Mouse (Mus musculus): ENCODE measurements at regions not wholly inside any gene's neighbourhood (a gene's known extent, or its start where the extent isn't known, plus 50 kb on each side); places are given as distances from the start of the nearest gene placed in this dataset.

GRCm38 (mm10) chr8:12151679-12152078, 126.9 kb upstream of the A230072I06Rik start:
- no peak for DNase-seq

- no peak for DNase-seq
These were observed 125.8 kb upstream of the A230072I06Rik start for GRCm38 (mm10) chr8:12152825-12153224.

DNA sequence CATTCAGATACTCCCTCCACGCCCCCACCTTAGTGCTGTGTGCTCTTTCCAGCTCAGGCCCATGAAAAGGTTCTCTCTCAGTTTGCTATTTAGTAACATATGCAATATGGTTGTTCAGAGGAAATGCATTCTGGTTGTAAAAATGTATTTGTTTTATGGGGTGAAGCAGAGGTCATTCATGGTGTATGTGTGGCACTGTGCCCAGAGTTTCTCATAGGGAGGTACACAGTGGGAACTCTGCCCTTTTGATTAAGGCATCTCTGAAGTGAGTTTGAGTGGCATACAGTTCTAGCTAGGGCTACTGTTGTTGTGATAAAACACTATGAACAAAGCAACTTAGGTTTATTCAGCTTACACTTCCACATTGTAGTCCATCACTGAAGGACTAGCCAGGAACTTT, 121.7 kb upstream of the A230072I06Rik start:
- DNase-seq: no peak

DNA sequence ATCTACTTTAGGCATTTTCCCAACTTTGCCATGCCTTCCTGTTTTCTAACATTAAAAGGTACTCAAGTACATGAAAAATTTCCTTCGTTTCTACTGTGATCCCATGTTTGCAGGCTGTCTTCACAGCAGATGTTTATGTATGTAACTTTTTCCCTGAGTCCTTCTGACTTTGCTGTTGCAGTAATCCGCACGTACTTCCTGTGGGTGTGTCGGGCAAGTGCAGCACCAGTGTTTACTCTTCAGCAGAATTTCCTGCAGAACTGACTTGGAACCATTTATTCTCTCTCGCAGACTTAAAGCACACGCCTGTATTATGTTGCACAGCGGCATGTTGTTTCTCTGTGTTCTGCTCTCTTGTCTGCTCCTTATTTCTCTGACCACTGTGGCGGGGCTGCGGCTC, 120.4 kb upstream of the A230072I06Rik start:
- no peak for DNase-seq

DNA sequence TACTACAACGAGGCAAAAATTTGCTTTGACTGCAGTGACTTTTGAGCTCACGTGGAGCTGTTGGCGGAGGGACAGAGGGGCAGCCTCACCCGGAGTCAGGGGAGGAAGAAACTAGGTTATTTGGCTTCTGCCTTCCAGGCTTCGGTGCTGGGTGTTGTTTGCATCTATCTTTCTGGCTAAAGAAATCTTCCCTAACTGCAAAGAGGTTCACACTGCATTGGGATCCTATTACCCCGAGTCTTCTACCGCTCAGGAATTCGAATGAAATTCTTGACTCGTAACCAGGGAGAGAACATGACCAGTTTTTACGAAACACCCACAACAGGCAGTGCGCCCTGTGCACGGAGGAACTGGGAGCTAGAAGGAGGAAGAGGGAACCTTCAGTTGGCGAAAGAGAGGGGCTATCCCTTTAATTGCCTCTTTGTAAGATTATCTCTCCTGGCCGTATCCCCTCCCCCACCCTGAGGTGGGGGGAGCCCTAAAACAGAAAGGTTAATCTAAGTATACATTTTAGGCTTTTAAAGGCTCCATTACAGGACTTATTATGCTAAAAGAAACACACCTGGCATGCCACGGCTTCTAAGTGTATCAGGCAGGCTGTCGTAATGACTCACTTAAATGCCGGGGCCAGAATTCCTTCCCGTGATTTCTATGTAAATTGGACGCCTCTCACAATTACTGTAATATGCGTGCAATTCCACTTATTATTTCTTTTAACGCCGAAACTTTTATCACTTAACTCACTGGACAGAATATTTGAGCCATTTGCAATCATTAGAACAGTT, 115.5 kb upstream of the A230072I06Rik start:
- no peak for DNase-seq

DNA sequence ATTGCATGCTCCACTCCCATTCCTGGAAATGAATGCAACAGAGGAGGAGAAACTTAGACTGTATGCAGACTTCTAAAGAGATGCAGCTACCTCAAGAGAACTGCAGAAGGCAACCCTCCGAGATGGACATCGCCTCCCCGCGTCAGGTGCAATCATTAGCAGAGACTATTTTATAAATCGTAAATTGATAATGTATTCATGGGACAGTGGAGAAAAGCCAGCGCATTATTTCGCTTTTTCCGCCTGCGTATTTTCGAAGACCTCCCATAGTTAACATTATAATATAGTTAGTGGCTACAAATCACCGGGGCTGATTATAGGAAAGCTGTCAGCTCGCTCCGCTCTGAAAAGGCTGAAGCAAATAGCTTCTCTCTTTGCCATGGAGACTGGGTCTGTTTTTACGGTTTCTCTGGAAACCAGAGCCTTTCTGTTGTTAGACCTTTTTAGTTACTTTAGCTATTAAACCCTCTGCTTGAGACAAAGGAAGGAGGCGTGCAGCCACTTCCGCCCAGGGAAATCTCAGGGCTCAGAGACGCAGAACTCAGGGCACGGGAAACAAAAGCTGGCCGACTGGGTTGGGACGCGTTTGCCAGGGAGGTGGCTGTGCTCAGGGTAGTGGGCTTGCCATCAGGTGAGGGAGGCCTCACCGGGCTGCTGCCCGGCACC, 113.0 kb upstream of the A230072I06Rik start:
- no peak for DNase-seq

DNA sequence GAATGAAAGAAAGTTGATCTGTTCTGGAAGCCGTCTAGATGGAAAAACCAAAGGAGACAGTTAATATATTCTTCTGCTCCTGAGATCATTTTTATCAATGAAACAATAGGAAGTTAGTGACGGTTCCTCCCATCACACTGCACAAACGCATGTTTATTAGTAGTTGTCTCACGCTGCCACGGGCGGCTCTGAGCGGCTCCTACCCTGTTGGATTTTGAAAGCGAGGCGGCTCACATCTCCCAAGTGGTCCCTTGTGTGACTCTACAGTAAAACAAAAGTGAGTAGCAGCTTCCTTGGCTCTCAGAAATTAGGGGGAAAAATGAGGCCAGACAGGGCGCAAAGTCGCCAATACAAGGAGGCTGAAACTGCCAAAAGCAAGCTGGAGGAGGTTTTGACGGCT, 106.8 kb upstream of the A230072I06Rik start:
- no peak for DNase-seq

DNA sequence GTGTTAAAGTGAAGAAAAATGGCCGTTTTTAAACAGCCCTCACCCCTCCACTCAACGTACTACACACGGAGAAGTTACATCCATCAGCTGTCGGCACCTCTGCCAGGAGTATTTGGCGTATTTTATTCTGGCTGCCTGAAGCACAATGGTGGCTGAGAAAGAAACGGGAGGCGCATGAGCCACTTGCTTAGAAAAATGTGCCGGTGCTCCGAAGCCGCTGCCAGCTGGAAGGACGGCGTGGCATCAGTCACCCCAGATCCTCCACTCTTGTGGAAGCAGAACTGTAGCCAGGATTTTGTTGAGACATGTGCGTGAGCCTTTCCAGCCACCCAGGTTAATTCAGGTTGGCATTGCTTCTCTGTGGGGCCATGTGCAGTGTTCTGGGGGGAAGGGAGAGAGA, 103.1 kb upstream of the A230072I06Rik start:
- no peak for DNase-seq

- DNase-seq: no peak
These were observed 94.0 kb upstream of the A230072I06Rik start for GRCm38 (mm10) chr8:12184666-12185065.

- no peak for DNase-seq
These were observed 91.3 kb upstream of the A230072I06Rik start for GRCm38 (mm10) chr8:12187366-12187765.

DNA sequence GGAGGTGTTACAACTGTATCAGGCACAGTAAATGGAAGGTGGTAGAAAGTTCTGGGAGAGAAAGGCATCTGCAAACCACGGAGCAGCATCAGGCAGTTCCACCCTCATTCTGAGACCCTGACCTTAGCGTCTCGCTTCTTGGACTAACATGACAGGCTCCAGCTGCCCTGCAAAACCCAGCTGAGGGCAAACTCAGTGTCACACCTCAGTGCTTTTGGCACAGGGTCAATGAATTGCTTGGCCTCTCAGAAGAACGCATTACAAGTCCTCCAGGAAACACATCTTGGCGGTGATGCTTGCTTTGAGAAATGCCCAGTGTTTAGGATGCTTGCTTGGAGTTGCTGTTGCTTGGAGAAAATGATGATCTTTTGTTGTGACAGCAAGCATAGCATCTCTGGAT, 90.2 kb upstream of the A230072I06Rik start:
- DNase-seq: no peak

DNA sequence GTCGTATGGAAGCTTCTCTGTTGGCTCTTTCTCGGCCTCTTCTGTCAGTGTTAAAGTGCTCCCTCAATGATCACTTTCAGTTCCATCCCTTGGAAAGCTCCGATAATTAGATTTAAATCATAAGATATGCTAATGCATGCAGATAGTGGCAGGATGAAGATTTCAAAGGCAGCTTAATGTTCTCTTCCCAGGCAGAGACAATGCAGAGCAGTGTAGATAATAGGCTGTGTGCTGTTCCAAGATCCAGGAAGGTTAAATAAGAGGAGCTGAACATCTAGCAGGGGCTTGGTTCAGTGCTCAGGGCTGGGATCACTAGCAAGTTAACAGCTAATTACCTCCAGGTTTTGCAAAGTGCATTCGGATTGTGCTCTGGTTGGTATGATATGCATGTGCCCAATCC, 89.7 kb upstream of the A230072I06Rik start:
- no peak for DNase-seq

GRCm38 (mm10) chr8:12192006-12192405, 86.6 kb upstream of the A230072I06Rik start:
- DNase-seq: no peak

DNA sequence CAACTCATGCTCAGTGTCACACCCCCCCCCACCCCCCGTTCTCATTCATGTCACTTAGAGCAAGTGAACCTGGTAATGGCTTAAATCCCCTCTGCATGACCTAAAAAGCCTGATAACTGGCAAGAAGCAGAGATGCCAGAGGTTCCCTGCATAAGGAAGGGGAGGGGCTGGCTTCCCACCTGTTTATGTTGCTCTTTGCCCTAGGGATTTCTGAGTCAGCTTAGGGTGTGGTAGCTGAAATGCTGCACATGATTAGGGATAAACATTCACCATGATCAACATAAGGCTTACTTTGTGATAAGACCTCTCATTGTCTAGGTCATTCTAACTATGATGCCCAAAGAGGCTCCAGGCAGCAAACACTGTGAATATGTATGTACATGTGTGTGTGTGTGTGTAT, 72.7 kb upstream of the A230072I06Rik start:
- DNase-seq: no peak

DNA sequence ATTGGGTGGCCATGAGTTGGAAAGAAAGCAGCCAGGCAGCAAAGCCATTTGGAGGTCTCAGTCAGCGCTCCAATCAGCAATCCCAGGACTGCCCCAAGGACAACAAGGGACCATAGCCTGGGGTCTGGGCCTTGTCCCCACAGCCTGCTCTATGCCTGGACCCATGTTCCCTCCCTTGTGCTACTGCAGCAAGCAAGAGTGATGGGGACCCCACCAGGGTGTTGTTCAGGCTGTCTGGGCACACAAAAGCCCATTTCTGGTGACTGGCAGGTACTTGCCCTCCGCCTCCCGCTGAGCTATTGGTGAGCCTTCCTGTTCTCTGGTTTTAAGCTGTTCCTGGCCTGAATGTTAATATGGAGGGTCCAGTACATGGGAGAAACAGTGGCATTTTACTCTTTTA, 71.2 kb upstream of the A230072I06Rik start:
- DNase-seq: no peak

DNA sequence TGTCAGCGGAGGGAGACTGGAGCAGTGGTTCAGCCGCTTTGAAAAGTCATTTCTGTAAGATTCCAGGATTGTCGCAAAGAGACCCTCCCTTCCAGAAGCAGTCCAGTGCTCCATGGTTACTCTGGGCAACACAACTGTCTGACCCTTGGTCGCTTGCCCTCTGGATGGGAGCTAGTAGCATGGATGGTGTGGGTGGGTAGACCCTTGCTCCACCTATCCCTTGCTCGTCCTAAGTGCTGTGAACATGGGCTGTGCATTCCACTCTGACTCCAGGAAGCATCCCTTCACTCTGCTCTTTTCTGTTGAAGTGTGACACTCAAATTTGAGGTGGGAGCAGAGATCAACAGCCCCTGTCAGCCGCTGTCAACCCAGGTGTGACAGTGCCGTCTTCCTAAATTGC, 64.8 kb upstream of the A230072I06Rik start:
- DNase-seq: no peak

DNA sequence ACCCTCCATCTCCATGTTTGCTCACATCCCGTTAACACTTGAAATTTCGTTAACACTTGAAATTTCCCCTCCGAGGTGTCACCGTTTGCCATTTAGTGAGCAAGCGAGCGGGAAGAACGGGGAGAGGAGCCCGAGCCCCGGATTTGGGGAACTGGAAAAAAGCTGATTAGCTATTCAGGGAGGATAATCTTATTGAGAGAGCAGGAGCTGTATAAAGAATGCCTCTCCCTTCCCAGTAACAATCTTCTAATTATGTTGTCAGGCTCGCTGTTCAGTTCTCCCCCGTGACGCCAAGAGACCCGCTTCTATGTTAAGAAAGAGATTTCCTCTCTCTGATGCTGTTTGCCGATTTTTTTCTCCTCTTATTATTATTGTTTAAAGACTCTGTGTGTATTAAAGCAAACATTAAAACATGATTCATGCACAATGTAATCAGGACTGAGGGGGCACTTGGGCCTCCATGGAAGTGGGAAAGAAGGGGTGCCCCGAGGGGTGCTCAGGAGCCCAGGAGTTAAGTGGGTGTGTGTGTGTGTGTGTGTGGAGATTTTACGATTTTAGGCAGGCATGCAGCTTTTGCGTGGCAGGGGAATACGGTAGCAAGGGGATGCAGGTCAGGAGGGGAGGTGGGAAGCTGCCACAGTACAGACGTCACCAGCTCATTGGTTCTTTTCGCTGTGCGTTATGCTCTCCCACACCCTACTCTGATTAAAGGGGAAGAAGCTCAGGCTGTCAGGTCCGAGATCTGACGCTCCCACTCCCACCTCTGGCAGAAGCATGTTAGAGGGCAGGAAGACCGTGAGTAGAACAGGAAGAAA, 64.2 kb upstream of the A230072I06Rik start:
- no peak for DNase-seq

GRCm38 (mm10) chr8:12221506-12221905, 57.1 kb upstream of the A230072I06Rik start:
- no peak for DNase-seq

DNA sequence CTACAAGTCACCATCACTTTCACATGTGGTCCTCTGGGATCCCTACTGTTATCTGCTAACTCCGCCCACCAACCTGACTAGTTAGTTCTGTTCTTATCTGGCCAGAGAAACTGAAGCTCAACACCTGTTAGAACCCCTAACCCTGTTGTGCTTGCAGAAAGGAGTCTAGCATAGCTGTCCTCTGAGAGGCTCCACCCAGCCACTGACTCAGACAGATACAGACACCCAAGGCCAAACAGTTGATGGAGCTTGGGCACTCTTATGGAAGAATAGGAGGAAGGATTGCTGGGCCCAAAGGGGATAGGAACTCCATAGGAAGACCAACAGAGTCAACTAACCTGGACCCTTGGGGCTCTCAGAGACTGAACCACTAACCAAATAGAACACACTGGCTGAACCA, 55.2 kb upstream of the A230072I06Rik start:
- DNase-seq: peak; percentile 12
